Mouse (Mus musculus) forebrain, embryonic 13.5 days (tissue): Measurements from ENCODE around the gene Ubn1. TPM values are rescaled to one million over a fixed set of nuclear protein-coding genes. Genes with fewer than 3 reads are reported as not detected.

Experiments used
- ATAC-seq: fragments of 200-750 bp; cut with Nextera tagmentation; 2 replicates; pipeline ENCODE4 v1.8.0; 2017
- H3K27ac ChIP-seq: fragments of 300-500 bp; sonication (generic); 2 replicates; pipeline ENCODE4 v1.5.1; 2015; ENCODE audit warnings: inconsistent platforms, mild to moderate bottlenecking, moderate library complexity
- H3K27me3 ChIP-seq: fragments of 300-500 bp; sonication (generic); 2 replicates; pipeline ENCODE4 v1.6.1; 2015; ENCODE audit warnings: mild to moderate bottlenecking, inconsistent platforms
- H3K36me3 ChIP-seq: fragments of 300-500 bp; sonication (generic); 2 replicates; pipeline ENCODE4 v1.6.1; 2015; ENCODE audit warnings: mild to moderate bottlenecking, inconsistent platforms; ENCODE audit not compliant: poor library complexity, severe bottlenecking
- H3K4me1 ChIP-seq: fragments of 300-500 bp; sonication (generic); 2 replicates; pipeline ENCODE4 v1.6.1; 2015; ENCODE audit warnings: inconsistent platforms
- H3K4me2 ChIP-seq: fragments of 300-500 bp; sonication (generic); 2 replicates; pipeline ENCODE4 v1.6.1; 2015; ENCODE audit warnings: inconsistent platforms, mild to moderate bottlenecking, moderate library complexity
- H3K4me3 ChIP-seq: fragments of 300-500 bp; sonication (generic); 2 replicates; pipeline ENCODE4 v1.5.1; 2015; ENCODE audit warnings: mild to moderate bottlenecking, inconsistent platforms
- H3K9ac ChIP-seq: fragments of 300-500 bp; sonication (generic); 2 replicates; pipeline ENCODE4 v1.6.1; 2015; ENCODE audit warnings: mild to moderate bottlenecking, inconsistent platforms
- H3K9me3 ChIP-seq: fragments of 300-500 bp; sonication (generic); replicated peaks from 2 replicates; pipeline ENCODE4 v1.6.1; 2016; ENCODE audit warnings: inconsistent platforms
- WGBS: fragments of 180-500 bp; shearing (Covaris S2); methylation state at CpG from one replicate; pipeline ENCODE4 v1.1.7; 2015; 5-methylcytosine and 5-hydroxymethylcytosine counted together
- polyA plus RNA-seq: library from polyadenylated mRNA; unstranded; fragments of >200 nt; fragmentation: Nextera tagmentation; extraction: Ambion mirVana; gene quantifications from 2 replicates; pipeline ENCODE4 v1.2.1, GENCODE M21; 2015

The Ubn1 gene
- polyA plus RNA-seq, 1 experiment from 2014 or later: 18.2 TPM

GRCm38 (mm10) chr16:5086179-5086578 is 36.3 kb downstream of the Ubn1 start:
- H3K4me2 ChIP-seq: no peak overlapping the region
- H3K9ac ChIP-seq: no peak overlapping the region
- 97% methylated on average over 2 of the region's 2 CpGs for WGBS
- peaks cover 81% of the 10 kb centered on the region for H3K36me3 ChIP-seq
- H3K4me1 ChIP-seq: no peaks in the 10 kb centered on the region
- no peak overlapping the region for H3K4me3 ChIP-seq
- H3K9me3 ChIP-seq: no peaks in the 10 kb centered on the region
- no peaks in the 10 kb centered on the region for H3K27me3 ChIP-seq
- H3K27ac ChIP-seq: no peak overlapping the region
- no peak for ATAC-seq

- H3K4me1 ChIP-seq: no peaks in the 10 kb centered on the region
- 83% methylated on average over 10 of the region's 10 CpGs for WGBS
- ATAC-seq: no peak
- H3K36me3 ChIP-seq: peaks cover 53% of the 10 kb centered on the region
- no peaks in the 10 kb centered on the region for H3K9me3 ChIP-seq
- no peaks in the 10 kb centered on the region for H3K27me3 ChIP-seq
- no peak overlapping the region for H3K4me2 ChIP-seq
- no peak overlapping the region for H3K9ac ChIP-seq
- H3K27ac ChIP-seq: no peak overlapping the region
- no peak overlapping the region for H3K4me3 ChIP-seq
Measured at GRCm38 (mm10) chr16:5089021-5089420, 39.2 kb downstream of the Ubn1 start.

- no peak overlapping the region for H3K27ac ChIP-seq
- H3K27me3 ChIP-seq: no peaks in the 10 kb centered on the region
- no peak for ATAC-seq
- H3K36me3 ChIP-seq: peaks cover 12% of the 10 kb centered on the region
- WGBS: 88% methylated on average over 5 of the region's 5 CpGs
- H3K4me1 ChIP-seq: no peaks in the 10 kb centered on the region
- H3K4me3 ChIP-seq: no peak overlapping the region
- no peak overlapping the region for H3K9ac ChIP-seq
- no peak overlapping the region for H3K4me2 ChIP-seq
- no peaks in the 10 kb centered on the region for H3K9me3 ChIP-seq
Measured at GRCm38 (mm10) chr16:5093285-5093684, 43.4 kb downstream of the Ubn1 start.

GRCm38 (mm10) chr16:5096504-5096903 is 46.6 kb downstream of the Ubn1 start:
- no peaks in the 10 kb centered on the region for H3K9me3 ChIP-seq
- WGBS: 78% methylated on average over 8 of the region's 8 CpGs
- no peaks in the 10 kb centered on the region for H3K27me3 ChIP-seq
- no peak overlapping the region for H3K9ac ChIP-seq
- H3K36me3 ChIP-seq: no peaks in the 10 kb centered on the region
- no peaks in the 10 kb centered on the region for H3K4me1 ChIP-seq
- no peak for ATAC-seq
- H3K27ac ChIP-seq: no peak overlapping the region
- H3K4me2 ChIP-seq: no peak overlapping the region
- no peak overlapping the region for H3K4me3 ChIP-seq

- H3K36me3 ChIP-seq: no peaks in the 10 kb centered on the region
- no peak overlapping the region for H3K4me2 ChIP-seq
- no peak overlapping the region for H3K27ac ChIP-seq
- no peak overlapping the region for H3K9ac ChIP-seq
- H3K27me3 ChIP-seq: no peaks in the 10 kb centered on the region
- no peaks in the 10 kb centered on the region for H3K9me3 ChIP-seq
- WGBS: 74% methylated on average over 6 of the region's 6 CpGs
- no peak overlapping the region for H3K4me3 ChIP-seq
- H3K4me1 ChIP-seq: no peaks in the 10 kb centered on the region
- ATAC-seq: no peak
Measured at GRCm38 (mm10) chr16:5101000-5101399, 51.1 kb downstream of the Ubn1 start.

GRCm38 (mm10) chr16:5109877-5110276 is 60.0 kb downstream of the Ubn1 start:
- no peaks in the 10 kb centered on the region for H3K36me3 ChIP-seq
- no peaks in the 10 kb centered on the region for H3K27me3 ChIP-seq
- peaks cover 10% of the 10 kb centered on the region; the same call in 1 of the 2 replicates for H3K4me1 ChIP-seq
- ATAC-seq: no peak
- no peak overlapping the region for H3K9ac ChIP-seq
- H3K4me3 ChIP-seq: no peak overlapping the region
- no peaks in the 10 kb centered on the region for H3K9me3 ChIP-seq
- no peak overlapping the region for H3K27ac ChIP-seq
- H3K4me2 ChIP-seq: no peak overlapping the region
- WGBS: 82% methylated on average over 7 of the region's 7 CpGs

GRCm38 (mm10) chr16:5111021-5111420 is 61.2 kb downstream of the Ubn1 start:
- 93% methylated on average over 3 of the region's 3 CpGs for WGBS

GRCm38 (mm10) chr16:5113002-5113550 is 63.2 kb downstream of the Ubn1 start:
- Histone ChIP-seq H3K27ac (no peak overlapping the region), H3K36me3 (no peaks in the 10 kb centered on the region), H3K4me2 (no peak overlapping the region), H3K9me3 (no peaks in the 10 kb centered on the region), H3K9ac (no peak overlapping the region), H3K4me3 (no peak overlapping the region), H3K4me1 (peaks cover 10% of the 10 kb centered on the region; the same call in 1 of the 2 replicates), H3K27me3 (no peaks in the 10 kb centered on the region)
- no peak for ATAC-seq
- 49% methylated on average over 4 of the region's 4 CpGs for WGBS

More at GRCm38 (mm10) chr16:5111021-5111420, 61.2 kb downstream of the Ubn1 start:
- H3K9me3 ChIP-seq: no peaks in the 10 kb centered on the region
- no peaks in the 10 kb centered on the region for H3K27me3 ChIP-seq
- no peak overlapping the region for H3K4me2 ChIP-seq
- peaks cover 10% of the 10 kb centered on the region; the same call in 1 of the 2 replicates for H3K4me1 ChIP-seq
- no peaks in the 10 kb centered on the region for H3K36me3 ChIP-seq
- ATAC-seq: no peak
- H3K9ac ChIP-seq: no peak overlapping the region
- no peak overlapping the region for H3K4me3 ChIP-seq
- H3K27ac ChIP-seq: no peak overlapping the region

GRCm38 (mm10) chr16:5113582-5113981 is 63.7 kb downstream of the Ubn1 start:
- Histone ChIP-seq H3K36me3 (no peaks in the 10 kb centered on the region), H3K27ac (no peak overlapping the region)
- ATAC-seq: no peak

GRCm38 (mm10) chr16:5119385-5119784 is 69.5 kb downstream of the Ubn1 start:
- no peak overlapping the region for H3K27ac ChIP-seq
- no peak for ATAC-seq
- no peak overlapping the region for H3K9ac ChIP-seq
- WGBS: 87% methylated on average over 4 of the region's 4 CpGs
- H3K36me3 ChIP-seq: no peaks in the 10 kb centered on the region
- H3K27me3 ChIP-seq: 0 out of 2 replicates have a peak, but pooled peaks cover 10% of the 10 kb centered on the region
- H3K9me3 ChIP-seq: 0 out of 2 replicates have a peak, but pooled peaks cover under 1% of the 10 kb centered on the region
- no peak overlapping the region for H3K4me2 ChIP-seq
- no peak overlapping the region for H3K4me3 ChIP-seq
- no peaks in the 10 kb centered on the region for H3K4me1 ChIP-seq

More at GRCm38 (mm10) chr16:5113582-5113981, 63.7 kb downstream of the Ubn1 start:
- Histone ChIP-seq H3K4me3 (no peak overlapping the region), H3K4me1 (peaks cover 10% of the 10 kb centered on the region; the same call in 1 of the 2 replicates), H3K27me3 (no peaks in the 10 kb centered on the region), H3K9ac (no peak overlapping the region), H3K4me2 (no peak overlapping the region), H3K9me3 (no peaks in the 10 kb centered on the region)
- WGBS: 71% methylated on average over 2 of the region's 2 CpGs

GRCm38 (mm10) chr16:5119845-5120244 is 70.0 kb downstream of the Ubn1 start:
- Histone ChIP-seq H3K4me2 (no peak overlapping the region), H3K9me3 (0 out of 2 replicates have a peak, but pooled peaks cover 3% of the 10 kb centered on the region), H3K4me3 (no peak overlapping the region), H3K4me1 (no peaks in the 10 kb centered on the region), H3K9ac (no peak overlapping the region), H3K36me3 (no peaks in the 10 kb centered on the region), H3K27me3 (0 out of 2 replicates have a peak, but pooled peaks cover 10% of the 10 kb centered on the region), H3K27ac (no peak overlapping the region)
- ATAC-seq: no peak
- WGBS: 84% methylated on average over 4 of the region's 4 CpGs

GRCm38 (mm10) chr16:5123476-5123875 is 73.6 kb downstream of the Ubn1 start:
- H3K36me3 ChIP-seq: no peaks in the 10 kb centered on the region
- H3K9me3 ChIP-seq: 0 out of 2 replicates have a peak, but pooled peaks cover 3% of the 10 kb centered on the region
- no peak overlapping the region for H3K4me2 ChIP-seq
- no peak overlapping the region for H3K4me3 ChIP-seq
- no peak overlapping the region for H3K27ac ChIP-seq
- WGBS: 78% methylated on average over 6 of the region's 6 CpGs
- no peak for ATAC-seq
- H3K9ac ChIP-seq: no peak overlapping the region
- no peaks in the 10 kb centered on the region for H3K4me1 ChIP-seq
- peaks cover 20% of the 10 kb centered on the region for H3K27me3 ChIP-seq

- Histone ChIP-seq H3K9me3 (no peaks in the 10 kb centered on the region), H3K4me3 (no peak overlapping the region), H3K9ac (no peak overlapping the region), H3K4me2 (no peak overlapping the region), H3K27ac (no peak overlapping the region), H3K4me1 (peaks cover 13% of the 10 kb centered on the region), H3K27me3 (peaks cover 72% of the 10 kb centered on the region), H3K36me3 (no peaks in the 10 kb centered on the region)
- ATAC-seq: no peak
- 54% methylated on average over 2 of the region's 2 CpGs for WGBS
Measured at GRCm38 (mm10) chr16:5130196-5130595, 80.3 kb downstream of the Ubn1 start.
